Mouse (Mus musculus) kidney, postnatal 25 days (tissue): ENCODE measurements around the gene BC052040.

Experiments
- DNase-seq, 2 experiments: peaks; one replicate each; pipeline ENCODE4 v3.0.0; 2021; ENCODE audit warnings: mixed read lengths in 2 of 2

The BC052040 gene

DNA sequence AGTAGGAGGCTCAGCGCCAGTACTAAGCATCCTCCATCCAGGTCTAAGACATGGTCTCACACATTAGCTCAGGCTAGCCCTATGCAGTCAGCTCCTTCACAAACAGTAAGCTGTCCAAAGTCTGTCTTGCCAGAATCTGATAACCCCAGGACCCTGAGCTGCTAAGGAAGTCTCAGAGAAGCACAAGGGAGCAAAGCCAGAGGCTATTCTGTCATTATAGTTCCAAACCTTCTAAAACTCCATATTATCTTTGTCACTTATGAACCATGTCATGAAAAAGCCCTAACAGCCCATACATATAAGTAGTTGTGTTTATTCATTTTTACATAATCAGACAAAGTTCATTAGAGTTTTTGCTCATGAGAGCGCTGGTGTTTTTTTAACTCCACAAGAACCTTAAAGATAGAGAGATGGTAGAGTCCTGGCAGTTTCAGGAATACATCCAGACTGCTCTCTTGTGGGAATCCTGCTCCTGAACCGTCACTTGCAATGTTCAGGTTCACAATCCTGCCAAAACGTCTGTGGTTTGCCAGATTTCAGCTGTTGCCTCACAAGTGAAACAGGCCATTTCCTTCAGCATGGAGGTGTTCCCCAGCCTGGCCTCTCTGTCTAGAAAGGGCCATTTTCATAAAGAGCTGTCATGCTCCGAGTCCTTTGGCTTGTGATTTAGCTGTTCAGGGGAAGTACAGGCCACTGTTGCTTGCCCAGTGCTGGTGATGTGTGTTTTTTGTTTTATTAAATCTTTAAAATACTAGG is 192.8 kb downstream of the BC052040 start:
- no peak for DNase-seq

DNA sequence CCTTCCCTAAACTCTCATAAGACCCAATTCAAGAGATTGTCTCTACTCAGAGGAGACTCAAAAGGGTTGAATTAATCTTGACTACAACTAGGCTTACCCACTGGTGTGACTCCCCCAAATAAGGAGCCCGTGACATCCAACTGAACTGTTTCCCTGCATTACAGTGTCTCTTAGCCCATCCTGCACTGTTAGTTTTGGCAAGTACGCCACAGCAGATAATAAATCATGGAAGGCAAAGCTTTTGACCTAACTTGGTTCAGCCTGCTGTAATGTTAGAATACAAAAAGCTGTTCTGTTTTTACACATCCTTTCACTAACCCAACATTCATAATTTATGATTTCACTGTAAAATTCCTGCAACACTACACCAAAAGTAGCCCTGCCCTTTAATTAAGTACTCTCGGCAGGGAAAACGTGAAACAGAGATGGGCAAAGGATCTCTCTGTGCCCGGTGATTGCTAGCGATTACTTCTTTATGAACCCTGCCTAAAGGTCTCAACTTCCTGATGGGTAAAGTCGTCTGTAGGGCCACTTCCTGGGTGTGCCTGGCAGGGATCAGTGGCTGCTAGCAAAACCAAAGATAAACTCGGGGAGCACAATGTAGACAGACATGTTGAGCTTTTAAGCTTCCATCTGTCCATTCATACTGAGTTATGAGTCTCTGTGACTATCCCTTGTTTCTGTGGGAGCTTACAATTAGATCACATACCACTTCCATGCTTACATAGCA is 194.1 kb downstream of the BC052040 start:
- DNase-seq: peak; percentile 56 to 61

DNA sequence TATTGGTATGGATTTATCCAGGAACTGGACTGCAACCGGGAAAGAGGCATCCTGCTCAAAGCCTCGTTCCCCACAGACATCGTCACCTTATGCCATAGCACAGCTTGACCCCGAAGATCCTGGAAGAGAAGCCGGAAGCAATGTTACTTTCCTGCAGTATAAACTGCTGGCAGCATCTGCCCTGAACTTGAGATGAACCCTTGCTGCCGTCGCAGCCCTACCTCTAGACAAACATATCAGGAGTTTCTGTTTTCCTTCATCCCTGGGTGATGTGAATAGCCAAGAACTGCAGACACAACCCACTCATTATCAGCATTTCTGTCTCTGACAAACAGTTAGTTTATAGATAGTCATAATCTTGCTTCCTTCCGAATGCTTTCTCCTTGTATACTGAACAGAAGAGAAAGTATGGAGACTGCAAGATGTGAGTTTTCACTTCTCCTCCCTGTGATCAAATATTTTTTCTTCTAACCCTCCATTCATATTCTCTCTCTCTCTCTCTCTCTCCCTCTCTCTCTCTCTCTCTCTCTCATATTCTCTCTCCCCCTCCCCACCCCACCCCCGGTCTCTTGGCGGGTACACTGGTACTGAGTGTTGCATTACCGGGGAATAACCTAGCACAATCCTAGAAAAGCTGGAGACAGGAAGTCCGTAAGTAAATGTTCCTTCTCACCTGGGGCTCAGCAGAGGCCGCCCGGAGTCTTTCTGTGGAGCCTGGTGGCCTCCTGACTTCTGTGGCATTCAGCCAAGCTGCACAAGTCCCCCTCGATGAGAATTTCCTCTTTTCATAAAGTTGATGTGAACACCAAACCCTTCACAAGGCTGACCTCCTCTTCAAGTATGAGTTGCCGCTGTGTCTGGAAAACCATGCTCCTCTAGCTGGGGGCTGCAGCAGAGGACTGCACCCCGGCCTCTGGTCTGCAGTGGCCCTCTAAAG is 195.7 kb downstream of the BC052040 start:
- DNase-seq: peak; percentile 56 to 83

DNA sequence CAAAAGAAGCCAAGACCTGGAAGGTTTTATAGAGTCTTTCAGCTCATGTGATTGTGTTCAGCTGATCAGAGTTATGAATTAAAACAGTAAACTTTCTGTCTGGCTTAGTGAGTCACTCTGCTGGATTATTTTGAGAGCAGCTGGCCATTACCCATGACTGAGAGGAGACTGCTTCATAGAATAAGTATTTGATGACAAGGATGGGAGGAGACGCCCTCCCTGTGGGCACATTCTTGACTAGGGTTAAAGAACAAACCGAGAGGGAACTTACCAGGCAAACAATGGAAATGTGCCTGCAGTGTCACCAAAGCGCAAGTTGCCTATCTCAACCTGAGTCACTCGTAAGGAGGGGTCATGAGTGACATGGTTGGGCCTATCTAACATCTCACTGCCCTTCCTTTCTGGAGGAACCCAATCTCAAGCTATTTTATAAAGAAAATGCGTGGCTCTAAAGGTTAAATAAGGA is 199.1 kb downstream of the BC052040 start:
- DNase-seq: peak; percentile 43 to 77

DNA sequence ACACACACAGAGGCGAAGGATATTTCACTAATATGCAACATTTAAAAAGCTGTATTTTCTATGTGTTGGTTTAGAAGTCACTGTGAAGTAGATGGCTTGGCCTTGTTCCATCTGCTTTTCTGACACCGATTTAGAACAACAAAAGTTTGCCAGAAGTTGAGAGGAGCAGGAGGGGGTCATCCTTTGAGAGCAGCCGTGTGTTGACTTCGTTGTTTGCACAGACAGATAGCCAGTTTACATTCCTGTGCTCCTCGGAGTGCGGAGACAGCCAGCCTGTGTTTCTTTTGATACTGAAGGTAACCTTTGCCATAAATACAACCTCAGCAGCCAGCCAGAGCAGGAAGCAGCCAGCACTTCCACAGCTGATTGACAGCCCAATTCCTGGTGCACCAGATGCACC is 204.2 kb downstream of the BC052040 start:
- DNase-seq: peak in 1 of 2 experiments; percentile 10

DNA sequence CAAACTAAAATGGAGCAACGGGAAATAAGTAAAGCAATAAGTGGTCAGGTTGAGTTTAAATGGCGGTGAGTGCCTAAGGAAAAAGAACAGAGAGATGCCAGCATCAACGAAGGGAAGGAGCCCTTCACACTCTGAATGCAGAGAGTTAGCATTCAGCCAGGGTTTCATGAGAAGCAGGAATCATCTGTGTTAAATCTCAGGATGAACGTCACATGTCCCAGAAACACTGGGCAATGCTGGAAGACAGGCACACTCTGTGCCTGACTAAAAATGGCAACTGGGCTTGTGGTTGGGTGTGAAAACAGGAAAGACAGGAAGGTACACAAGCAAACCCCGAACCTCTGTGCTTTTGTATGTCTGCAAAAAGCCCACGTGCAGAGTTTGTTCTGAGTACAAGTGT is 217.3 kb downstream of the BC052040 start:
- no peak for DNase-seq

DNA sequence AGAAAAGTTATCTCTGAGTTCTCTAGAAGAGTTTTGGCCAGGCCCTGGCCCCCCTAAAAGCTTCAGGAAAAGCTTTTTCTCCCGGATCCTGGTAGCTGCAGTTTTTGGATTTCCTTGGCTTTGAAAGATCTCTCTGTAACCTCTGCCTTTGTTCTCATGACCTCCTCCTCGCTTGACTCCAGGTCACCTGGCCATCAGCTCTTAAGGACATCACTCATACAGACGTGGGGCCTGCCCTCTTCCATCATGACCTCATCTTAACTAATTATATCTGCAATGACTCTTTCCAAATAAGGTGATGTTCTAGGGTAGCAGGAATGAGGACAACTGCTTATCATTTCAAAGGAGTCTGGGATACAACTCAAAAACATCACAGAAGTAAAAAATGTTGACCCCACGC is 226.9 kb downstream of the BC052040 start:
- peak; percentile 28 to 69 for DNase-seq

DNA sequence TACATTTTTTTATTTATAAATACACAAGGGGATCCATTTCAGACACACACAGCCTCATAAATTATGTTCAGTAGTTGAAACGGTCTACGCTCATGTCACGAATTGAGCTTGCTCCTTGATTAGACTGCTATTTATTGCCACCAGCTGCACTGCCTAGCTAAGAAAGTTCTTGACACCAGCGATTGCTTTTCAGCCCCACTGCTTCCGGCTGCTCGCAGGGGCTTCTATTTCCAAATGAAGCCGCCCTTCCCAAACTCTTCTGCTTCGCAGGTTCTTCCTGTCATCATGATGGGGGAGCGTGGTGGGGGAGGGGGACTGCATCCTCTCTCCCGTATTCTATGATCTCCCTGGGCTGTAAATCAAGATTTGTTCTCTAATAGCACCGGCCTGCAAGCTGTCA is 231.8 kb downstream of the BC052040 start:
- peak; percentile 18 to 40 for DNase-seq

DNA sequence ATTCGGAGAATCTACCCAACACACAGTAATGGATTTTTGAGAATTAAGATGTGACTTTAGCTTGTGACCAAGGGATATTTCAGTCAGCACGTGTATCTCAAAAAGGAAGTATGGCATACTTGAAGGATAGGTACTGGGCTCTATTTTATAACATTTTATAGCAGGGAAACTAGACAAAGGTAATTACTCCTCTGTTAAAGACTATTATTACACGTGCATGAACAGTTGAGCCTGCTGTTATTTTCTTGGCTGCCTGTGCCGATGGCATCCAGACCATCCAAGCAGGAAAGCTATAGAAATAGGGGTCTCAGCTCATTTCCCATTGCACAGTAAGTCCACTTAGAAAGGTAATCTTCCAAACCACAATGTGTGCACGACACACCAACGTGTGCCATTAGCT is 232.2 kb downstream of the BC052040 start:
- DNase-seq: no peak

DNA sequence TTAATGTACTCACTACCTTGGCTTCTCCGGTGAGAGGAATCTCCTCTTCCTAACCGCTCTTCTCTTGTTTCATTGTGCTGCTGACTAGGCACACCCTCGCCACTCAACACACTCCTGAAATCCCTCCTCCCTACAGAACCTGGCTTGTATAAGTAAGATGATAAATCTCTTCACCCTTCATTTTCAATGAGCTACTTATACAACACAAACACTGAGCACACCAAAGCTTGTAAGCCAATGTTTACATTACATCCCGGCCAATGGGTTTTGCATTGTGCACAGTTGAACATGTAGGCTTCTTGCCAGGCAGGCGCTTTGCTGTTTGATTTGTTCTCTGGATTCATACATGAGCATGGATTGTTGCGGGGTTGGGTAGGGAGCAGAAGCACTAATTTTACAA is 236.4 kb downstream of the BC052040 start:
- DNase-seq: no peak

DNA sequence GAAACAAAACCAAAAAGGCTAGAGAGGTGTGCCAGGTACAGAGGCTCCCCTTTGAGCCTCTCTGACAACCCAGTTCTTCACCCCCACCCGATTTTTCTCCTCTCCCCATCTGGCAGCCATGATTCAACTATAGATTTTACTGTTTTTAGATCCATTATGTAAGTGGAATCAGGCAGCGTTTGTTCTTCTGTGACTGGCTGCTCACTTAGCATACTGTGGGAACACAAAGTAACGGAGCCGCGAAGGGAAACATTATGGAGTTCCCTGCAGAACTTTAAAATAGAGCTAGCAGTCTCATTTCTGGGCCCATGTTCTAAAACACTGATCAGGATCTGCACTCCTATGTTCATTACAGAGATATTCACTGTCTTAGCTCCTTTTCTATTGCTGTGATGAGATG is 240.8 kb downstream of the BC052040 start:
- DNase-seq: no peak
